Mouse (Mus musculus) mouse embryonic stem cell (cell line): ENCODE data around the gene E2f2.

ENCODE experiments used
- in situ Hi-C, 2 experiments: fragments of 300-500 bp; cut with MboI; formaldehyde crosslinking; loops; 1 replicate in 1 of 2; 3 replicates in 1 of 2; pipeline ENCODE4 v1.14.3; 2019 to 2020; ENCODE audit warnings: low sequenced_read_pairs in 2 of 2, low pct_unique_long_range_greater_than_20kb in 1 of 2, mixed read lengths in 1 of 2; ENCODE audit not compliant: unreplicated experiment in 1 of 2

E2f2 gene

GRCm38 (mm10) chr4:136186739-136187472 is 14.7 kb downstream of the E2f2 start:
- in situ Hi-C loops = no loop called here

GRCm38 (mm10) chr4:136188973-136189737 is 17.0 kb downstream of the E2f2 start:
- in situ Hi-C loops = no loop called here

DNA sequence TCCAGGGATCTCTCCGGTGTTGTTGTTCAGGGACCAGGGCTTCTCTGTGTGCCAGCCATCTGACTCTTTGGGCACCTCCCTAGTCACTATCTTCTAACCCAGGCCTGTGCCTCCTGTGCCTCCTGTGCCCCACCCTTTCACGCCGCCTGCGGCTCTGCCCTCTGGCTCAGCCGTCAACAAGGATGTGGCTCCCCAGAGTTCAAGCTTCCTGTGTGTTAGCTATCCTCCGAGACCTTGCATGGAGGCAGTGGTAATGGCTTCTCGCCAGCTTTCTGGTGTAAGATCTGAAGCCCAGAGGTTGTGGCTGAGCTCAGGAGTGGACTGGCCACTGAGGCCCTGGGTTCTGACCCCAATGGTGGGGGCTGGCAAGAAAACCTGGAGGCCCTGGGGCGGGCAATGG is 17.7 kb downstream of the E2f2 start:
- in situ Hi-C loops = no loop called here

DNA sequence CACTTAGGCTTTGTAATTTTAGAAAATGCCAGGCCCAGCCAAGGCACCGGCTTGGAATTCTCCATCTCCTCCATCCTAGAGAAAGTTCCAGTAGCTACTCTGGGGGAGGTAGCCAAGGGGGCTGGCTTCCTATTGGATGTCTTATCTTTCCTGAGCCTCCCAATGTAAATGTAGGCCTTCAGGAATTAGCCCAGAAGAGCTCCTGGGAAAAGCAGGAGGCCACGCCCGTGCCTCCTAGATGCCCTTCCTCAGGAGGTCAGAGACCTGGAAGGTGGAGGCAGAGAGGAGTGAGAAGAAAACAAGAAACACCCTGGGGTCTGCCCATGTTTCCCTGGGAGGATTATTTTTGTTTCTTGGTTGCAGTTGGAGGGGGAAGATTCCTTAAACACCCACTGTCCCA is 21.4 kb downstream of the E2f2 start:
- in situ Hi-C loops = no loop called here

DNA sequence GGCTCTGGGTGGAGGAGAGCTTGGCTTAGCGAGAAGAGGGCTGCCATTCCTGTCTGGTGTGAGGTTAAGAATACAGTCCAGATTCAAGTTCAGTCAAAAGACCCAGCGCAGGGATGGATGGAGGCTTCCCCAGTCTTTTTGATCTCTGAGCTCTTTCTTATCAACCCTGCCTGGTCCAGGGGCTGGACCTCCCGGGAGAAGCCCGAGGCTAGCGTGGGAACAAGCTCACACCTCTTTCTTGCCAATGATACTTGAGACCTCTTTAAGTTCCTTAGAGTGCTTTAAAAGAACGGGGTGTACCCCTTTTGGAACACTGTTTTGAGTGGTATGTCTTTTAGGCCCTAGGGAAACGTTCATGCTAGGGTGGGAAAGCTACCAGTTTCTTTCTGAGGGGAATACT is 22.8 kb downstream of the E2f2 start:
- in situ Hi-C loops = no loop called here

- in situ Hi-C loops = no loop called here
Observed at GRCm38 (mm10) chr4:136195629-136196028, 23.4 kb downstream of the E2f2 start.

DNA sequence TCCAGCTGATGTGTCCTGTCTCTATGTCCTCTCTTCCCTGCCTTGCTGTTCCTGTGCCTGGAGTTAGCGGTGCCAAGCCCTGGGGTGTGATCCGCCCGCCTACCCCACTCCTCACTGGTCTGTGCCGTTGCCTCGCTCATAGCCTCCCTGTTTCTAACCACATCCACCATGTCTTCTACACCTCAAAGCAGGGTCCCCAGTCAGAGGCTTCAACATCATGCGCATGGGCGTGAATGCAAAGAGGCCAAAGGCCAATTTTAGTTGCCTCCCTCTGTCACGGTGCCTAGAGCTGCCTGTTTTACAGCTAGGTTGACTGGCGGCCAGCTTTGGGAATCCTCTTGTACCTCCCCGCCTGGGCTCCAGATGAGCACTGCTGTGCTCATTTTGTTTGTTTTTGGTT is 24.0 kb downstream of the E2f2 start:
- in situ Hi-C loops = no loop called here

DNA sequence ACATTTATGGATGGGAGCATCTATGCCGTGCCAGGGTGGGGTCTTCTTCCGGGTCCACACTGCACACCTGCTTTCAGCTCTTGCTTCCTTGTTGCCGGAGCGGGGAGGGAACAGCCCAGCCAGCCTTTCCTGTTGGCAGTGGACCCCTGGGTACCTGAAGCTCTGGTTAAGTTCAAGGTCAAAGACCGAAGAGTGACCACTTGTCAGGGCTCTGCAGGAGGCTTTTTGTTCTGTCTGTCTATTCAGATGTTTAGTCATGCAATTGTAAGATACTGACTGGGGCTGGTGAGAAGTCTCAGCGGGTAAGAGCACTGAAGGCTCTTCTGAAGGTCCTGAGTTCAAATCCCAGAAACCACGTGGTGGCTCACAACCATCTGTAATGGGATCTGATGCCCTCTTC is 26.7 kb downstream of the E2f2 start:
- in situ Hi-C loops = no loop called here

DNA sequence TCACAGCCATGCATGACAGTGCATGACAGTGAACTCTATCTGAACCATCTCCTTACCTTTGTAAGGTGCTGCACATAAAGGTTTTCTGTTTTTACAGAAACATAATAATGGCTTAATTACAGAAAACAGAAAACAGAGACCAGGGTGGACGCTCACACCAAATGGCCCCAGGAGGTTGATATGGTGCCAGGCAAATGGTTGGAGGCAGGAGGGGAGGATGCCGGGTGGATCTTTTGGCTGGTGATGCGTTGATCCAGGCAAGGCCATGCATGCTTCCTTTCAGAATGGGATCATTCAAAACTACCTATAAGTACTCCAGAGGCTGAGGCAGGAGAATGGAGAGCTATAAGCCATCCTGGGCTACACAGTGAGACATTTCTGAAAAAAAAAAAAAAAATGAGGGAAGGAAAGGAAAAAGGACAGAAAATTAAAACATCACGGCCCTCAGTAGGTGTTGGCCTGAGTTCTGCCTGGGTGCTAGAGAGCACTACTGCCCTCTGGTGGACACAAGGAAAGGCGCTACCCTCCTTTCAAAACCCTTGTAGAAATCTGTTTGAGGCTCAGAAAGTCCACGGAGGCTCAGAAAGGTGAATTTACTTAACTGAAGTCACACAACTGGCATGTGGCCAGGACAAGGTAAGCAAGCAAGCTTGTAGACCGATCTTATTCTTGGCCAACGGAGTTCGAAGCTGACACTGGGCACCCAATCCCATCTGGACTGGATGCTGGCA is 27.5 kb downstream of the E2f2 start:
- in situ Hi-C loops = loop anchor here in 1 of 2 experiments (5.0 kb wide), 1 partner anchor 43 kb away; no protein-coding TSS in a partner anchor

- in situ Hi-C loops = loop anchor here in 1 of 2 experiments (5.0 kb wide), 1 partner anchor 40 kb away; no protein-coding TSS in a partner anchor
Observed at GRCm38 (mm10) chr4:136202509-136202908, 30.3 kb downstream of the E2f2 start.

DNA sequence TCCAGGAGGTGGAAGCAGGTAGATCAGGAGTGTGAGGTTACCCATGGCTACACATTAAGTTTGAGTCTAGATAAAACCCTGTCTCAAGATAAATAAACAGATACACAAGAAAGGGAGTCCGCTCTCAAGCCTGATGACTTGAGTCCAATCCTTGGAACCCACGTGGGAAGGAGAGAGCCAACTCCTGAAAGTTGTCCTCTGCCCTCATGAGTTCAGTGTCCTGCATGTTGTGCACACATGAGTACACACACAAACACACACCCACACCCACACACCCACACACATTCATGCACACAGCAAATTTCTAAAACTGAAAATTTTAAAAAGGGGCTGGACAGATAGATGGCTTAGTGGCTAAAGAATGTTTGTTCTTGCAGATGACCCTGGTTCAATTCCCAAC is 32.6 kb downstream of the E2f2 start:
- in situ Hi-C loops = loop anchor here in 1 of 2 experiments (5.0 kb wide), 1 partner anchor 38 kb away; no protein-coding TSS in a partner anchor

- in situ Hi-C loops = no loop called here
Observed at GRCm38 (mm10) chr4:136206033-136206893, 34.1 kb downstream of the E2f2 start, which contains the start of gene Asap3. Gene Asap3, plus strand, starts transcription at chr4:136206365.

- in situ Hi-C loops = no loop called here
Observed at GRCm38 (mm10) chr4:136206943-136207342, 34.7 kb downstream of the E2f2 start.

DNA sequence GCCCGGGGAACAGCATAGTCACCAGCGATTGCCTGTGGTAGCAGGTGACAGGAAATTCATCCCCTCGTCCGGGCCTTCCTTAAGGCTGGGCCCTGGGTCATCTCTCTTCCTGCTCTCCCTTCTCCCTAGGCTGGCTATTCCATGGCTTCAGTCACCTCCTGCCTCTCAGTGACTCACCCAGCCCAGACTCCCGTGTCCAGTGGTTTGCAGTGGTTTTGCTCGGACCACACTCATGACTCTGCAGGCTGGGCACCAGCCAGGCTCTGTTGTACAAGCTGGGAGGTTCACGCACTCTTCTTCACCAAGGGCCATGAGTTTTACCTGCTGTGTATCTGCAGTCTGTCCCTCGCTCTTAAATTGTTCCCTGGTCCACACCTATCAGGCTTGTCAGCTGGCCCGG is 38.7 kb downstream of the E2f2 start:
- in situ Hi-C loops = no loop called here

DNA sequence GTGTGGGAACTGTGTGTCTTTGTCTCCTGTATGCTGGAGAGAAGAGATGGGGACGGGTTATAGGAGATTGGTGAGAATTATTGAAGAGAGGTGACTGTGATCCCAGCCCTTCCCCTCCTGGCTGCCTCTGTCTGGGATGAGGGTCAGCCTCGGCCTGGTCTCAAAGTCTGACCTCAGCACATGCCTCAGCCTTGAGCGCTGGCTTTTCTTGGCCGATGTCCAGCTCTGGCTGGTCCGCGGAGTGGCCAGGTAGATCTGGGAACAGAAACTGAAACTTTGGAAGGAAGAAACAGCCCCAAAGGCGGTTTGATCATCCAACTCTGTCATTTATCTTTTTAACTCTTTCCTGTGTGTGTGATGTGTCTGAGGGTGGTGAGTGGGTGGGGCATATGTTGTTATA is 41.4 kb downstream of the E2f2 start:
- in situ Hi-C loops = no loop called here

DNA sequence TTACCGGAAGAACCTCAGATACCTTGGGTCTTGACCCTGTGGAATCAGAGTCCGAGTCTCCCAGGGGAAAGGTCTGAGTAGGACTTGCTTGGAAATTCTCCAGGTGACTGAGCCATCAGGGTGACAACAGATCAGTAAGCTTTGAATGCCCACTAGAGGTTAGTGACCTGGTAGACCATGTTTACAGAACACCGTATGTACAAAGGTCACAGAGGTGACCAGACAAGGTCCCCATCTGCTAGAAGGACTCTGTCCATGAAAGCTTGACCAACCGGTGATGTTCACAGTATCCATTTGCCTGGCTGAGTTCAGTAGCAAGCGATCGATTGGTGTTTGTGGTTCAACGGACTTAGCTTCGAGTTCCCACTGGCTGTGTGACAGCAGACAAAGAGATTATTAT is 42.6 kb downstream of the E2f2 start:
- in situ Hi-C loops = no loop called here

GRCm38 (mm10) chr4:136215576-136215975 is 43.4 kb downstream of the E2f2 start:
- in situ Hi-C loops = no loop called here

GRCm38 (mm10) chr4:136217063-136217462 is 44.9 kb downstream of the E2f2 start:
- in situ Hi-C loops = no loop called here
